Mouse (Mus musculus): ENCODE data around the gene Hdac11. TPM values are rescaled to one million over a fixed set of nuclear protein-coding genes. Genes with fewer than 3 reads are reported as not detected.
A peak's percentile ranks its signal among the peaks of the same experiment; 100 is the strongest.

Gene Hdac11
- polyA plus RNA-seq, 1 experiment from 2014 or later = 11.0 TPM

DNA sequence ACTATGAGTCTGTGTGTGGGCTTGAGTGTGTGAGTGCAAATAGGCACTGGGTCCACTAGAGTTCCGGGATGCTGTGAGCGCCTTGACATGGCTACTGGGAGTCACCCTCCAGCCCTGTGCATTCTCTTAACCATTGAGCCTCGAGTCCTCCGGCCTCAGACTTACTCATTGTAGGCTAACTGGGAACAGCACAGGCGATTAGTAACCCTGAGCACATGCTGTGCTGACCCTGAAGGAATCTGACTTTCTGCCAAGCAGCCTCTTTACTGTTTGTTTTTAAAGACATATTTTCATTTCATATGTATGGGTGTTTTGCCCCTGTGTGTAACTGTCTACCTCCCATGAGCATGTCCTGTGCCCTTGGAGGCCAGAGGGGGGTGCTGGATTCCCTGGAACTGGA, 10.9 kb upstream of the Hdac11 start:
- no peaks in the 10 kb centered on the region for H3K36me3 ChIP-seq (replicated peaks; ENCODE audit: control insufficient read depth, insufficient read depth, low read depth, low read length)
- H3K27me3 ChIP-seq (ENCODE audit: control insufficient read depth, insufficient read depth, low read length) = no peaks in the 10 kb centered on the region
- ATAC-seq (replicated peaks; ENCODE audit: insufficient number of reproducible peaks, low FRiP score, low TSS enrichment, low read depth) (no peak), DNase-seq (ENCODE audit: low spot score) (no peak)
- no peaks in the 10 kb centered on the region for H3K4me1 ChIP-seq (ENCODE audit: control insufficient read depth, insufficient read depth, low read length)
- H3K9ac ChIP-seq (replicated peaks; ENCODE audit: low read length) = no peak overlapping the region
- H3K9me3 ChIP-seq (replicated peaks; ENCODE audit: control insufficient read depth, low read length) = no peaks in the 10 kb centered on the region
- H3K4me2 ChIP-seq (ENCODE audit: low read depth, low read length) = no peak overlapping the region
- no peak overlapping the region for H3K27ac ChIP-seq (replicated peaks; ENCODE audit: low read depth, low read length)
- no peak overlapping the region for H3K4me3 ChIP-seq (ENCODE audit: low read depth, low read length)
- WGBS = 73% methylated on average over 5 of the region's 5 CpGs

DNA sequence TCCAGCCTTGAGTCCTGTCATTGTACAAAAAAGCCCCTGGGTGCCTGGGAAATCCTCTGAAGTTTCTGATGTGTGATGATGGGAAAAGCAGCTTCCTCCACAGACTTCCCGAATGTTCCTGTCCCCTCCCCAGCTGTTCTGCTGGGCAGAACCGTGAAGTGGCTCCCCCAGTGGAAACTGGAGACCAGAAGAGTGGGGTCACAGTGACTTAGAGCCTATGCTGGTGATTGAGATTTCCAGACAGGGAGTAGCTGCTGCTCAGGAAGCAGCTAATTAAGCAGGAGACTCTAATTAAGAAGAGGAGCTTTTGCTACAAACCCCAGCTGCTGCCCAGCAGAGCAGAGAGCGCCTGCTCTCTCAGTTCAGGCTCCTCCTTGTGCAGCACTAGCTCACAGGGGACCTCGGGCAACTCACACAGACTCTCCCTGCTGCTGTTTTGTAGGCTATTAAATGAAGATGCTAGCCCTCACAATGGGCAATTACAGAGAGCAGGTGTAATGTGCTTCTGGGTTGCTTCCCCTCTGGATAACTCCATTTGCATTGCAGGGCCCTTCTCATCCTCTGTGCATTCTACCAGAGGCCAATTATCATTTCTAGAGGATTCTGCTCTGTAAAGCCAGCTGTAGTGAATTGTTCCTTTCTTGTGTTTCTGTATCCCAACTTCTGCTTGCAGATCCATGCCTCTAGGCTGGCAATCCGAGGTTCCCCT, 9.9 kb upstream of the Hdac11 start:
- Histone ChIP-seq H3K4me2 (ENCODE audit: low read depth, low read length) (no peak overlapping the region), H3K4me3 (ENCODE audit: low read depth, low read length) (no peak overlapping the region), H3K9ac (replicated peaks; ENCODE audit: low read length) (no peak overlapping the region), H3K9me3 (replicated peaks; ENCODE audit: control insufficient read depth, low read length) (no peaks in the 10 kb centered on the region), H3K27me3 (ENCODE audit: control insufficient read depth, insufficient read depth, low read length) (no peaks in the 10 kb centered on the region), H3K36me3 (replicated peaks; ENCODE audit: control insufficient read depth, insufficient read depth, low read depth, low read length) (no peaks in the 10 kb centered on the region), H3K4me1 (ENCODE audit: control insufficient read depth, insufficient read depth, low read length) (no peaks in the 10 kb centered on the region), H3K27ac (replicated peaks; ENCODE audit: low read depth, low read length) (no peak overlapping the region)
- 30% methylated on average over 5 of the region's 5 CpGs for WGBS
- ATAC-seq (replicated peaks; ENCODE audit: insufficient number of reproducible peaks, low FRiP score, low TSS enrichment, low read depth) (peak; percentile 58), DNase-seq (ENCODE audit: low spot score) (no peak)

GRCm38 (mm10) chr6:91147152-91147770, 9.2 kb upstream of the Hdac11 start:
- no peak for DNase-seq (ENCODE audit: low spot score)
- Histone ChIP-seq H3K4me2 (ENCODE audit: low read depth, low read length) (no peak overlapping the region), H3K4me3 (ENCODE audit: low read depth, low read length) (no peak overlapping the region), H3K9me3 (replicated peaks; ENCODE audit: control insufficient read depth, low read length) (no peaks in the 10 kb centered on the region), H3K4me1 (ENCODE audit: control insufficient read depth, insufficient read depth, low read length) (no peaks in the 10 kb centered on the region), H3K9ac (replicated peaks; ENCODE audit: low read length) (no peak overlapping the region), H3K27ac (replicated peaks; ENCODE audit: low read depth, low read length) (no peak overlapping the region), H3K36me3 (replicated peaks; ENCODE audit: control insufficient read depth, insufficient read depth, low read depth, low read length) (no peaks in the 10 kb centered on the region), H3K27me3 (ENCODE audit: control insufficient read depth, insufficient read depth, low read length) (no peaks in the 10 kb centered on the region)
- WGBS = 78% methylated on average over 2 of the region's 2 CpGs
- peak; percentile 54 for ATAC-seq (replicated peaks; ENCODE audit: insufficient number of reproducible peaks, low FRiP score, low TSS enrichment, low read depth)

DNA sequence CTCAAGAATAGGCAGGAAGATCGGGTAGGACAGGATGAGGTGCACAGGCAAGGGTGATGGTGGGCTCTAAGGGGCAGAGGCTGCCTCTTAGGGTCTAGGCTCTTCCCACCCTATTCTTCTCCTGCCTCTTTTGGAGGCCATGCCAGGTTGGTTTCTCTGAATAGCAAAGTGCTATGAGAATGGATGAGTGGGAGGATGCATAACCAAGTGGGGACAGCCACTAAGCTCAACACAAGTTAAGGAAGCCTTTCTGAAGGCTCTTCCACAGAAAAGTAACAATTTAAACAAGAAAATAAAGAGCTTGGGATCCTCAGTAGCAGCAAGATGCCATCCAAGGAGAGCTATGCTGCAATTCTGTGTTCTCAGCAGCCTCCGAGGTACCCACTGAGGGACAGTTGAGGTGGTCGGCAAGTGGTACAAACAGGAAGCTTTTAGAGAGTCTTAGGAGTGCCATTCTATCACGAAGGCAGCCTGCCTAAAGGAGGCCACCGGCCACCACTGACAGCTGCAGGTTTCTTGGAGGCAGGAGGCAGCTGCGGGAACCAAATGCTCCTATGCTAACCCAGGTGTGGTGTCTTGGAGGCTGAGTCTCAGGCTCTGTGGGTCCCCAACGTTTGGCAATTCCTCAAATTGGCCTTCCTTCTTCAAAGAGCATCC, 3.4 kb upstream of the Hdac11 start:
- 30% methylated on average over 7 of the region's 7 CpGs for WGBS
- Histone ChIP-seq H3K36me3 (replicated peaks; ENCODE audit: control insufficient read depth, insufficient read depth, low read depth, low read length) (no peaks in the 10 kb centered on the region), H3K4me1 (ENCODE audit: control insufficient read depth, insufficient read depth, low read length) (peaks cover 6% of the 10 kb centered on the region; the same call in 1 of the 2 replicates), H3K27me3 (ENCODE audit: control insufficient read depth, insufficient read depth, low read length) (no peaks in the 10 kb centered on the region), H3K27ac (replicated peaks; ENCODE audit: low read depth, low read length) (no peak overlapping the region), H3K9me3 (replicated peaks; ENCODE audit: control insufficient read depth, low read length) (no peaks in the 10 kb centered on the region), H3K4me3 (ENCODE audit: low read depth, low read length) (no peak overlapping the region), H3K4me2 (ENCODE audit: low read depth, low read length) (no peak overlapping the region), H3K9ac (replicated peaks; ENCODE audit: low read length) (no peak overlapping the region)
- ATAC-seq (replicated peaks; ENCODE audit: insufficient number of reproducible peaks, low FRiP score, low TSS enrichment, low read depth) (no peak), DNase-seq (ENCODE audit: low spot score) (no peak)

GRCm38 (mm10) chr6:91153549-91154064, 2.9 kb upstream of the Hdac11 start:
- Histone ChIP-seq H3K27ac (replicated peaks; ENCODE audit: low read depth, low read length) (no peak overlapping the region), H3K4me1 (ENCODE audit: control insufficient read depth, insufficient read depth, low read length) (peaks cover 6% of the 10 kb centered on the region; the same call in 1 of the 2 replicates), H3K36me3 (replicated peaks; ENCODE audit: control insufficient read depth, insufficient read depth, low read depth, low read length) (no peaks in the 10 kb centered on the region), H3K4me2 (ENCODE audit: low read depth, low read length) (peak overlapping the region; percentile 17; the same call in 1 of the 2 replicates), H3K4me3 (ENCODE audit: low read depth, low read length) (peak overlapping the region; percentile 12; the same call in 1 of the 2 replicates), H3K9ac (replicated peaks; ENCODE audit: low read length) (no peak overlapping the region), H3K9me3 (replicated peaks; ENCODE audit: control insufficient read depth, low read length) (no peaks in the 10 kb centered on the region), H3K27me3 (ENCODE audit: control insufficient read depth, insufficient read depth, low read length) (no peaks in the 10 kb centered on the region)
- ATAC-seq (replicated peaks; ENCODE audit: insufficient number of reproducible peaks, low FRiP score, low TSS enrichment, low read depth) (peak; percentile 69), DNase-seq (ENCODE audit: low spot score) (peak; percentile 81)
- WGBS = 2% methylated on average over 10 of the region's 10 CpGs

GRCm38 (mm10) chr6:91154685-91155084, 1.8 kb upstream of the Hdac11 start:
- no peaks in the 10 kb centered on the region for H3K36me3 ChIP-seq (replicated peaks; ENCODE audit: control insufficient read depth, insufficient read depth, low read depth, low read length)
- no peak overlapping the region for H3K27ac ChIP-seq (replicated peaks; ENCODE audit: low read depth, low read length)
- H3K4me3 ChIP-seq (ENCODE audit: low read depth, low read length) = no peak overlapping the region
- no peak overlapping the region for H3K9ac ChIP-seq (replicated peaks; ENCODE audit: low read length)
- H3K4me1 ChIP-seq (ENCODE audit: control insufficient read depth, insufficient read depth, low read length) = peaks cover 6% of the 10 kb centered on the region; the same call in 1 of the 2 replicates
- H3K4me2 ChIP-seq (ENCODE audit: low read depth, low read length) = no peak overlapping the region
- ATAC-seq (replicated peaks; ENCODE audit: insufficient number of reproducible peaks, low FRiP score, low TSS enrichment, low read depth) (no peak), DNase-seq (ENCODE audit: low spot score) (no peak)
- H3K9me3 ChIP-seq (replicated peaks; ENCODE audit: control insufficient read depth, low read length) = no peaks in the 10 kb centered on the region
- no peaks in the 10 kb centered on the region for H3K27me3 ChIP-seq (ENCODE audit: control insufficient read depth, insufficient read depth, low read length)
- WGBS = 52% methylated on average over 4 of the region's 4 CpGs

DNA sequence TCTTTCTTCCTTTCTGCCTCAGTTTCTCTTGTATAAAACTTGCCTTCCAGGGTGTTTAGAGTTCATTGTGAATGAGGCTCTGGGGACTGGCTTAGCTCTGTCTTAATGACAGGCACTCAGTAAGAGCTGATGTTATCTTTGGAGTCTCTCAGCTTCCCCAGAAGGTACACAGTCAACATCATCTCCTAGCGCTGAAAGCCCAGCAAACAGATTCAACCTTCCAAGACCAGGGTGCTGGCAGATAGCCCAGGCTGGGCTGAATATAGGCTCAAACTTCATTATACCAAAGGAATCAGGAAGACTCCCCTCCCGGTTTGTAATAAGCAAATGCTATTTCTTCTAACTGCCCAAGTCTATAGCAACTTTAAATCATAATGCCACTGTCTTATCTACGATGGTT, 1.2 kb upstream of the Hdac11 start:
- H3K9ac ChIP-seq (replicated peaks; ENCODE audit: low read length) = no peak overlapping the region
- no peak for DNase-seq (ENCODE audit: low spot score)
- peaks cover 6% of the 10 kb centered on the region for H3K4me1 ChIP-seq (ENCODE audit: control insufficient read depth, insufficient read depth, low read length)
- WGBS = 81% methylated on average over 3 of the region's 3 CpGs
- H3K4me3 ChIP-seq (ENCODE audit: low read depth, low read length) = no peak overlapping the region
- H3K27me3 ChIP-seq (ENCODE audit: control insufficient read depth, insufficient read depth, low read length) = no peaks in the 10 kb centered on the region
- H3K36me3 ChIP-seq (replicated peaks; ENCODE audit: control insufficient read depth, insufficient read depth, low read depth, low read length) = no peaks in the 10 kb centered on the region
- no peak overlapping the region for H3K4me2 ChIP-seq (ENCODE audit: low read depth, low read length)
- ATAC-seq (replicated peaks; ENCODE audit: insufficient number of reproducible peaks, low FRiP score, low TSS enrichment, low read depth) = no peak
- H3K27ac ChIP-seq (replicated peaks; ENCODE audit: low read depth, low read length) = no peak overlapping the region
- H3K9me3 ChIP-seq (replicated peaks; ENCODE audit: control insufficient read depth, low read length) = no peaks in the 10 kb centered on the region

DNA sequence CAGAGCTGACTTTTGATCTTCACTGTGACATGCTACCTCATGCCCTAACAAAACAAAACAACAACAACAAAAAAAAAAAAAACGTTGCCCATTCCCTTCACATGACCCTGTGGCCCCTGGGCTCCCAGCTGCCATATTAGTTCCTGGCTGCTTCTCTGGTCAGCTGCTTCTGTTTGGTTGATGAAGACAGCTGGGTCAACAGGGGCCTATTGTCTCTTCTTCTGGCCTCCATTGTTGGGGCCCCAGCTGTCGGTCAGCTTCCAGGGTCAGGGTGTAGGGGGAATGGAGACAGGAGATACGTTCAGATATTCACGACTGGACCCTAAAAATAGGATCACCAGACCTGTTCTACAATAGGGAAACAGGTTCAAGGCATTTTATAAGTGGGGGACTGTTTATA, 403 bp upstream of the Hdac11 start:
- peaks cover 6% of the 10 kb centered on the region for H3K4me1 ChIP-seq (ENCODE audit: control insufficient read depth, insufficient read depth, low read length)
- 15% methylated on average over 4 of the region's 4 CpGs for WGBS
- H3K9ac ChIP-seq (replicated peaks; ENCODE audit: low read length) = no peak overlapping the region
- H3K4me2 ChIP-seq (ENCODE audit: low read depth, low read length) = peak overlapping the region; percentile 75
- H3K36me3 ChIP-seq (replicated peaks; ENCODE audit: control insufficient read depth, insufficient read depth, low read depth, low read length) = no peaks in the 10 kb centered on the region
- no peaks in the 10 kb centered on the region for H3K27me3 ChIP-seq (ENCODE audit: control insufficient read depth, insufficient read depth, low read length)
- H3K9me3 ChIP-seq (replicated peaks; ENCODE audit: control insufficient read depth, low read length) = no peaks in the 10 kb centered on the region
- DNase-seq (ENCODE audit: low spot score) = no peak
- no peak overlapping the region for H3K4me3 ChIP-seq (ENCODE audit: low read depth, low read length)
- no peak for ATAC-seq (replicated peaks; ENCODE audit: insufficient number of reproducible peaks, low FRiP score, low TSS enrichment, low read depth)
- H3K27ac ChIP-seq (replicated peaks; ENCODE audit: low read depth, low read length) = no peak overlapping the region

Data from embryonic facial prominence, embryonic 11.5 days (tissue).